Mouse (Mus musculus): ENCODE data around the gene 1700013H16Rik. TPM values are rescaled to one million over a fixed set of nuclear protein-coding genes. Genes with fewer than 3 reads are reported as not detected.

Gene 1700013H16Rik
- polyA plus RNA-seq, 1 experiment: not detected

GRCm38 (mm10) chrX:53716323-53717182, 41.1 kb downstream of the 1700013H16Rik start:
- DNase-seq (ENCODE audit: low read depth in 1 of 2, low spot score in 2 of 2): no peak
- Histone ChIP-seq H3K36me3 (ENCODE audit: control insufficient read depth, insufficient read depth, low read length) (no peaks in the 10 kb centered on the region), H3K4me3 (ENCODE audit: extremely low read depth, insufficient read depth, insufficient read length) (no peak overlapping the region), H3K27ac (ENCODE audit: insufficient read depth, low read length) (no peak overlapping the region), H3K4me1 (ENCODE audit: control insufficient read depth, insufficient read depth, insufficient read length) (no peaks in the 10 kb centered on the region), H3K27me3 (ENCODE audit: control insufficient read depth, insufficient read depth, low read length) (no peaks in the 10 kb centered on the region)
- WGBS: 34% methylated on average over 49 of the region's 49 CpGs
- TF ChIP-seq CTCF (IDR thresholded peaks at IDR 0.05; ENCODE audit: extremely low read depth, insufficient read depth, insufficient read length, insufficient replicate concordance): no peak
- TF ChIP-seq POLR2A (IDR thresholded peaks at IDR 0.05; ENCODE audit: low read depth, low read length): no peak

- WGBS: 75% methylated on average over 2 of the region's 2 CpGs
- Histone ChIP-seq H3K36me3 (ENCODE audit: control insufficient read depth, insufficient read depth, low read length) (no peaks in the 10 kb centered on the region), H3K4me3 (ENCODE audit: extremely low read depth, insufficient read depth, insufficient read length) (no peak overlapping the region), H3K4me1 (ENCODE audit: control insufficient read depth, insufficient read depth, insufficient read length) (no peaks in the 10 kb centered on the region), H3K27ac (ENCODE audit: insufficient read depth, low read length) (no peak overlapping the region), H3K27me3 (ENCODE audit: control insufficient read depth, insufficient read depth, low read length) (no peaks in the 10 kb centered on the region)
- TF ChIP-seq CTCF (IDR thresholded peaks at IDR 0.05; ENCODE audit: extremely low read depth, insufficient read depth, insufficient read length, insufficient replicate concordance) (no peak), POLR2A (IDR thresholded peaks at IDR 0.05; ENCODE audit: low read depth, low read length) (no peak)
- DNase-seq (ENCODE audit: low read depth in 1 of 2, low spot score in 2 of 2): no peak
These were observed 41.7 kb downstream of the 1700013H16Rik start for GRCm38 (mm10) chrX:53715942-53716322.

DNA sequence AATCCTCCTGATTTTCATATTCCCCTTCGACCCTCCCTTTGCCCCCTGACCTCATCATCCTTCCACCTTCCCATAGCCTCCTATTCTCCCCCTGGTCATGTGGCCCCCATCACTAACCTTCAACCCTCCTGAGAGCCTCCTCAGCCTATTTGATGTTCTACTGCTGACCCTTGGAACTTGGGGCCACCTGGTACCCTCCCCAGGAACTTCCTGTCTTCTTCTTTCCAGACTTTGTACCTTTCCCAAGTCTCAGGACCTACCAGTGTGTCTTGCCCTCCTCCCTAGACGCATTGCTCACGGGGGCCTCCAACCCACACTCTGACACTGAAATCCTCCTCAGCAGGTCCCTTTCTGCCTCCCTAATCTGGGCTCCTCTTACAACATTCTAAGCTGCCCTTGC, 55.0 kb downstream of the 1700013H16Rik start:
- no peak for DNase-seq (ENCODE audit: low read depth in 1 of 2, low spot score in 2 of 2)
- Histone ChIP-seq H3K27me3 (ENCODE audit: control insufficient read depth, insufficient read depth, low read length) (no peaks in the 10 kb centered on the region), H3K4me3 (ENCODE audit: extremely low read depth, insufficient read depth, insufficient read length) (no peak overlapping the region), H3K4me1 (ENCODE audit: control insufficient read depth, insufficient read depth, insufficient read length) (no peaks in the 10 kb centered on the region), H3K36me3 (ENCODE audit: control insufficient read depth, insufficient read depth, low read length) (no peaks in the 10 kb centered on the region), H3K27ac (ENCODE audit: insufficient read depth, low read length) (no peak overlapping the region)
- TF ChIP-seq POLR2A (IDR thresholded peaks at IDR 0.05; ENCODE audit: low read depth, low read length) (no peak), CTCF (IDR thresholded peaks at IDR 0.05; ENCODE audit: extremely low read depth, insufficient read depth, insufficient read length, insufficient replicate concordance) (no peak)
- 82% methylated on average over 3 of the region's 3 CpGs for WGBS

GRCm38 (mm10) chrX:53699225-53699624, 58.4 kb downstream of the 1700013H16Rik start:
- no peaks in the 10 kb centered on the region for H3K4me1 ChIP-seq (ENCODE audit: control insufficient read depth, insufficient read depth, insufficient read length)
- H3K27me3 ChIP-seq (ENCODE audit: control insufficient read depth, insufficient read depth, low read length): no peaks in the 10 kb centered on the region
- 94% methylated on average over 2 of the region's 2 CpGs for WGBS
- no peaks in the 10 kb centered on the region for H3K36me3 ChIP-seq (ENCODE audit: control insufficient read depth, insufficient read depth, low read length)
- no peak for DNase-seq (ENCODE audit: low read depth in 1 of 2, low spot score in 2 of 2)
- H3K4me3 ChIP-seq (ENCODE audit: extremely low read depth, insufficient read depth, insufficient read length): no peak overlapping the region
- H3K27ac ChIP-seq (ENCODE audit: insufficient read depth, low read length): no peak overlapping the region
- no peak for TF ChIP-seq CTCF (IDR thresholded peaks at IDR 0.05; ENCODE audit: extremely low read depth, insufficient read depth, insufficient read length, insufficient replicate concordance)
- TF ChIP-seq POLR2A (IDR thresholded peaks at IDR 0.05; ENCODE audit: low read depth, low read length): no peak

DNA sequence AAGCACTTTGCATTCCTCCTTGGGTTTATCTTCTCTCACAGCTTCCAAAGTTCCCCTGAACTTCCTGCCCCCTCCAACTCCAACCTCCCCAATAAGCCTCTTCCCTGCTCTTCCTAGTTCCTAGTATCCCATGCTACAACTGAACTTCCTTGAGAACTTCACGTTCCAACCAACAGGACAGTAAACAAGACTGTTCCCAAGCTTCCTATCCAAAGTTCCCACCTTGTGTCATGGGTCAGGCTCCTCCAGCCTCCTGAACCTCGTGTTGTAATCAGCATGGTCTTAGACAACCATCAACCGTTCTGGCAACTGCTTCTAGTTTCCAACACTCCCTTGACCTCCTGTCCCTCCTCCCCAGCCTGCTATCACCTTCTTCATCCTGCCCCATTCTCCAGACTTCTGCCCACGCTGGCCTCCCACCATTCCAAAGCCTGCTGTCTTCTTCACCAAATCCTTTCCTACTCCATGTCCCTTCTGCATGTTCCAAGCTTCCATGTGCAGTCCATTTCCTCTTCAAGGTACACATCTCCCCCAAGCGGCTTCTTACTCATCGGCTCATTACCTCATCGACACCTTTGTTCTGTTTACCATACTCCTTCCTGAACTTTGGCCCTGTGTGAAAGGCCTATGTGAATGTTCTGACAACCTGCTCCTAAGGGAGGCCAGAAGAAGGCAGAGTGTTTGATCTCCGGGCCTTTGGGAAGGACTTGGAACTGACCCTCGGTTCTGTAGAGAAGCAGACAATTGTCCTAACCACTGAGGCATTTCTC, 63.4 kb downstream of the 1700013H16Rik start:
- Histone ChIP-seq H3K4me3 (ENCODE audit: extremely low read depth, insufficient read depth, insufficient read length) (no peak overlapping the region), H3K27me3 (ENCODE audit: control insufficient read depth, insufficient read depth, low read length) (no peaks in the 10 kb centered on the region), H3K27ac (ENCODE audit: insufficient read depth, low read length) (no peak overlapping the region), H3K4me1 (ENCODE audit: control insufficient read depth, insufficient read depth, insufficient read length) (no peaks in the 10 kb centered on the region), H3K36me3 (ENCODE audit: control insufficient read depth, insufficient read depth, low read length) (no peaks in the 10 kb centered on the region)
- DNase-seq (ENCODE audit: low read depth in 1 of 2, low spot score in 2 of 2): no peak
- TF ChIP-seq CTCF (IDR thresholded peaks at IDR 0.05; ENCODE audit: extremely low read depth, insufficient read depth, insufficient read length, insufficient replicate concordance): no peak
- no peak for TF ChIP-seq POLR2A (IDR thresholded peaks at IDR 0.05; ENCODE audit: low read depth, low read length)
- 75% methylated on average over 9 of the region's 9 CpGs for WGBS

DNA sequence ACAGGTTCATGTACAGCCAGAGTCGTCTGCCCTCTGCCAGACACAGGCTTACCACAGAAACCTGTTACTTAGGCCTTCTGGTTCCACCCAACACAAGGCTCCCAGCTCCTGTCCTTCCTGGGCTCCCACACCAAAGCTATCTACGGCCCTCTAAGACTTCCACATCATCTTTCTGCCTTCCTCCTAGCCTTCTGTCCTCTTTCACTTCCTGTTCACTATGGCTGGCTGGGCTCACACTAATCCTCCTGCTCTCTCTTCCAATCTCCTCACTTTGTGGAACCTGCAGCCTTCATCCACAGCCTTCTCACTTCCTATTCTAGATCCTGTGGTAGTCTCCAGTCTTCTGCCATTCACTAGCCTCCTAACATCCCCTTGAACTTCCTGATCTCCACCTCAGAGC, 64.5 kb downstream of the 1700013H16Rik start:
- 57% methylated on average over 2 of the region's 2 CpGs for WGBS
- Histone ChIP-seq H3K27ac (ENCODE audit: insufficient read depth, low read length) (no peak overlapping the region), H3K4me3 (ENCODE audit: extremely low read depth, insufficient read depth, insufficient read length) (no peak overlapping the region), H3K4me1 (ENCODE audit: control insufficient read depth, insufficient read depth, insufficient read length) (no peaks in the 10 kb centered on the region), H3K27me3 (ENCODE audit: control insufficient read depth, insufficient read depth, low read length) (no peaks in the 10 kb centered on the region), H3K36me3 (ENCODE audit: control insufficient read depth, insufficient read depth, low read length) (no peaks in the 10 kb centered on the region)
- no peak for TF ChIP-seq CTCF (IDR thresholded peaks at IDR 0.05; ENCODE audit: extremely low read depth, insufficient read depth, insufficient read length, insufficient replicate concordance)
- no peak for TF ChIP-seq POLR2A (IDR thresholded peaks at IDR 0.05; ENCODE audit: low read depth, low read length)
- DNase-seq (ENCODE audit: low read depth in 1 of 2, low spot score in 2 of 2): no peak

Other genes starting within 250 kb of the 1700013H16Rik start
- gene Rtl8c, start 149.8 kb downstream of the 1700013H16Rik start, polyA plus RNA-seq (2012; rRNA removed): 16.2 and 18.7 TPM in 2 replicates
- gene Gm14597, start 148.9 kb downstream of the 1700013H16Rik start, polyA plus RNA-seq (2012; rRNA removed): not detected in 2 replicates
- gene Rtl8a, start 114.1 kb downstream of the 1700013H16Rik start, polyA plus RNA-seq (2012; rRNA removed): 42.7 and 52.7 TPM in 2 replicates
- 38.2 and 50.0 TPM in 2 replicates for gene Rtl8b, start 87.4 kb downstream of the 1700013H16Rik start, polyA plus RNA-seq (2012; rRNA removed)
- gene 4930502E18Rik, start 33.0 kb downstream of the 1700013H16Rik start, polyA plus RNA-seq (2012; rRNA removed): not detected in 2 replicates
- 0.11 and 0.12 TPM in 2 replicates for gene Zfp36l3, start 18.6 kb upstream of the 1700013H16Rik start, polyA plus RNA-seq (2012; rRNA removed)
- 0.06 and 0.16 TPM in 2 replicates for gene Xlr, start 39.9 kb upstream of the 1700013H16Rik start, polyA plus RNA-seq (2012; rRNA removed)